Mouse (Mus musculus) frontal cortex, adult (tissue): Measurements from ENCODE around the gene Ubqln2.

Source experiments
- ATAC-seq: cut with Nextera tagmentation; 2 replicates; pipeline ENCODE4 v1.9.2; 2017; ENCODE audit warnings: mild to moderate bottlenecking, moderate library complexity, mixed read lengths; ENCODE audit not compliant: low TSS enrichment

The Ubqln2 gene

DNA sequence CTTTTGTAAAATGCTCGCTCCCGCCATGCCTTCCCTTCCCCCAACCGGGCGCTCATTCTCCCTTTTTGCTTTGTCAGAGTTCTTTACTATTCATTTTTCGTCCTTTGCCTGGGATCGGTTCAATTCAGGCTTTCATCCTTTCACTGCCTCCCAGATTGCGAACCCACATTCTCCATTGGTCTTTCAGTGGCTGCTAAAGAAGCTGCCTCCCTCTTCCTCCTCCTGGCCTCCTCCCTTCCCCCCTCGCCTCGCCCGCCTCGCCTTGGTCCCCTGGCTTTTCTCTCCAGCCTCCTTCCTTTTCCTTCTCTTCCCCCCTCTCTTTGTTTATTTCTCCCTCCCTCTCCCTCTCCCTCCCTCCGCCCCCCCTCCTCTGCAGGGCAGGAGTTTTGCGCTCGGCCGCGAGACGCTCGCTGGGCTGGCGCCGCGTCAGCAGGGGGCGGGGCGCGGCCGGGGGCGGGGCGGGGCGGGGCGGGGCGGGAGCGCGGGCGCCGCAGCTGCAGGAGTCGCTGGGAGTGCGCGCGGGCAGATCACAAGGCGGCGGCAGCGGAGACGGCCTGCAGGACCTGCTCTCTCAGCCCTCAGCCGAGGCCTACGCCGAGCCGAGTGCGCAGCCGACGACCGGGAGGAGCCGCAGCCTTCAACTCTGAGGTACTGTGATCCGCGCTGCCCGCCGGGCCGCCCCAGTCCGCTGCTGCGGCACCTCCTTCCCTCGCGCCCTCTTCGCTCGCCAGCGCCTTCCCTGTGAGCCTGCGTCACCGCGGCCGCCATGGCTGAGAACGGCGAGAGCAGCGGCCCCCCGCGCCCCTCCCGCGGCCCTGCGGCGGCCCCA lies at the start of gene Ubqln2:
Ubqln2 (plus strand) TSS at position 540 of the 829 bp plus-strand sequence.
- ATAC-seq, result peak; percentile 80

DNA sequence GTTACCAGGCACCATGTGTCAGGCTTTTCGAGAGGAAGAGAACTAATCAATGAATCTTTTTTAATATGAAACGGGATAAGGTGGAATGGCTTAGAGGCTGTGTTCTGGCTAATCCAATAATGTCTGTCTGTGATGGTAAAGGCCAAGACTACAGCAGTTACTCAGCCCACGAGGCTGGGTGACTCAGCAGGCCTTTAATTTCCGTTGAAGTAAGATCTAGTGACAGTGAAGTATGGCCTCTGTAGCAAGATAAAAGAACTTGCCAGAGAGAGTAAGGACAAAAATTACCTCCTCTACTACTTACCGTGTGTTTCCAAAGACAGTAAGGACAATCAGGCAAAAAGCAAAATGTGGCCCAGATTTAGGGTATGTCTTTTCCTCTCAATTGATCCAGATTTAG lies 46.1 kb upstream of the Ubqln2 start:
- no peak for ATAC-seq

DNA sequence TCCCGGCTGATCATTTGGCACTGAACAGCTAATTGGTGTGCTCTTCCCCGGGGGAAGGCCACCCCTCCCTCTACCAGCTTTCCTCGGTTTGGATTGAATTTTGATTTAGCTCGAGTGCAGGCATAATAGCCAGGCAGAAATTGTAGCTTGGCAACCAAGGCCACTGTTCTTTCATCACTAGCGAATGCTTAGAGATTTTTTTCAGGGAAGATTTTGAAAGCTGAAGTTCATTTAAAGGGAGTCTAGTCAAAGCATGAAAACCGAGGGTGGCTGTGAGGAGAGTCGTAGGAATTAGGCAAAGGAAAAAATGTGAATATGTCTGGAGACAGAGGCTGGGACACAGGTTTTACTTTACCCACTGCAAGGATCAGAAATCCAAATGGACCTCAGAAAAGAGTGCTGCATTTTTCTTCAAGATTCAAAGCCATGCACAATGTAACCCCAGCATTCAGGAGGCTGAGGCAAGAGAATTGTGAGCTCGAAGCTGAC lies 21.2 kb upstream of the Ubqln2 start:
- peak; percentile 82 for ATAC-seq

DNA sequence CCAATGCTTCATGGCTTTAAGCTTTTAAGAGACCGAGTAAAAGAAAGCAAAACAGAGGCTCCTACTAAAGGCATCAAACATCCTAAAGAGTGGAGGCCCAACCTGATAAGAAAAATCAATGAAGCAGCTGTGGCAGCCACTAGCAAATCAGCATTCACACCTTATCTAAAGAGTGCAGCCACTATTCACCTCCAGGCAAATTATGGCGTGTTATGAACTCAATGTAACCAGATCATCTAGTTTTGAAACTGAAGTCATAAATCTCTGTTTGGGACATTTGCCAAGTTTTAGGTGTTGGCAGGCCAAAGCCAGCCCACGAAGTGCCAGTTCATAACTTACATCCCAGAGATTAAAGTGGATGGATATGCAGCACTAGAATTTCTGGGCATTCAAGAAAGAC lies 5.7 kb upstream of the Ubqln2 start:
- ATAC-seq, result no peak

DNA sequence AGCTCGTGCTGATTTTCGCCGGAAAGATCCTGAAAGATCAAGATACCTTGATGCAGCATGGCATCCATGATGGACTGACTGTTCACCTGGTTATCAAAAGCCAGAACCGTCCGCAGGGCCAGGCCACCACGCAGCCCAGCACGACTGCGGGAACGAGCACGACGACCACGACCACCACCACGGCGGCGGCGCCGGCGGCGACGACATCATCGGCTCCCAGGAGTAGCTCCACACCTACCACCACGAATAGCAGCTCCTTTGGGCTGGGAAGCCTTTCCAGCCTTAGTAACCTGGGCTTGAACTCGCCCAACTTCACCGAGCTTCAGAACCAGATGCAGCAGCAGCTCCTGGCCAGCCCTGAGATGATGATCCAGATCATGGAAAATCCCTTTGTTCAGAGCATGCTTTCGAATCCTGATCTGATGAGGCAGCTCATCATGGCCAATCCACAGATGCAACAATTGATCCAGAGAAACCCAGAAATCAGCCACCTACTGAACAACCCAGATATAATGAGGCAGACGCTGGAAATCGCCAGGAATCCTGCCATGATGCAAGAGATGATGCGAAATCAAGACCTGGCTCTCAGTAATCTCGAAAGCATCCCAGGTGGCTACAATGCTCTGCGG lies 752 bp downstream of the Ubqln2 start:
- ATAC-seq, result peak; percentile 32

DNA sequence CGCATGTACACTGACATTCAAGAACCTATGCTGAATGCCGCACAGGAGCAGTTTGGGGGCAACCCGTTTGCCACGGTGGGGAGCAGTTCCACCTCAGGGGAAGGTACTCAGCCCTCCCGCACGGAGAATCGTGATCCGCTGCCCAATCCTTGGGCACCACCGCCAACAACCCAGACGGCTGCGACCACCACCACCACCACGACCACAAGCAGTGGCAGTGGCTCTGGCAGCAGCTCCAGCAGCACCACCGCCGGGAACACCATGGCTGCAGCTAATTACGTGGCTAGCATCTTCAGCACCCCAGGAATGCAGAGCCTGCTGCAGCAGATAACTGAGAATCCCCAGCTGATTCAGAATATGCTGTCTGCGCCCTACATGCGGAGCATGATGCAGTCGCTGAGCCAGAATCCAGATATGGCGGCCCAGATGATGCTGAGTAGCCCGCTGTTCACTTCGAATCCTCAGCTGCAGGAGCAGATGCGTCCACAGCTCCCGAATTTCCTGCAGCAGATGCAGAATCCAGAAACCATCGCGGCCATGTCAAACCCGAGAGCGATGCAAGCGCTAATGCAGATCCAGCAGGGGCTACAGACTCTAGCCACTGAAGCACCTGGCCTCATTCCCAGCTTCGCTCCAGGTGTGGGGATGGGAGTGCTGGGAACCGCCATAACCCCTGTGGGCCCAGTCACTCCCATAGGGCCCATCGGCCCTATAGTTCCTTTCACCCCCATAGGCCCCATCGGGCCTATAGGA lies 1.4 kb downstream of the Ubqln2 start:
- ATAC-seq, result no peak

DNA sequence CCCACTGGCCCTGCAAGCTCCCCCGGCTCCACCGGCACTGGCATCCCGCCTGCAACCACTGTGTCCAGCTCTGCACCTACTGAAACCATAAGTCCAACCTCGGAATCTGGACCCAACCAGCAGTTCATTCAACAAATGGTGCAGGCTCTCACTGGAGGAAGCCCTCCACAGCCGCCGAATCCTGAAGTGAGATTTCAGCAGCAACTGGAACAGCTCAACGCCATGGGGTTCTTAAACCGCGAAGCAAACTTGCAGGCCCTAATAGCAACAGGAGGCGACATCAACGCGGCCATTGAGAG lies 2.0 kb downstream of the Ubqln2 start:
- no peak for ATAC-seq

DNA sequence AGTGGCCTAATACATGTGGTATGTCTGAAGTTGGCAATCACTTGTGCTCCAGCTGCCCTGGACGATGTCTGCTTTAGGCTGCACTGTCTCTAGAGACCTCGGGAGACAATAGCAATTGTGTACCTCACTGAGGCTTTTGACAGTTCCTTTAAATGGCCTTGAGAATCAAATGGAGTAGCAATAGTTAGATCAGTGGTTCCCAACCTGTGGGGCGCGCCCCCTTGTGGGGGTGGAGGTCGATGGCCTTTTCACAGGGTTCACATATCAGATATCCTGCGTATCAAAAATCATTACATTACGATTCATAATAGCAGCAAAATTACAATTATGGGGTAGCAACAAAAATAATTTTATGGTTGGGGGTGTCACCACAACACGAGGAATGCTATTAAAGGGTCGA lies 7.9 kb downstream of the Ubqln2 start:
- no peak for ATAC-seq

DNA sequence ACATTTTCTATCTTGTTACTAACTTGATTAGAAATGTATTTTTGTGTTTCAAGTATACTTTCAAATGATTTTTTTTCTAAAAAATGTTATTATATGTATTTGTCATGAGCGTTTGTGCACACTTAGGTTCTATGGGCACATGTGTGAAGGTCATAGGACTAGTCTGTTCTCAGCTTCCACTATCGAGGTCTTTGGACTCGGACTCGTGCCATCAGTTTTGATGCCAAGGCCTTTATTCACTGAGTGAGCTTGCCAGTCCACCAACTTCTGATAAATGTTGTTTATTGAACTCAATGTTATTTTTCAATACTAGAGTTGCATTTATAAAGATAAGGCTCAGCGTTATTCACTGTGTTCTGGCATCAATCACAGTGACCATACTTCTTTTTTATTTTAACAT lies 17.5 kb downstream of the Ubqln2 start:
- no peak for ATAC-seq

DNA sequence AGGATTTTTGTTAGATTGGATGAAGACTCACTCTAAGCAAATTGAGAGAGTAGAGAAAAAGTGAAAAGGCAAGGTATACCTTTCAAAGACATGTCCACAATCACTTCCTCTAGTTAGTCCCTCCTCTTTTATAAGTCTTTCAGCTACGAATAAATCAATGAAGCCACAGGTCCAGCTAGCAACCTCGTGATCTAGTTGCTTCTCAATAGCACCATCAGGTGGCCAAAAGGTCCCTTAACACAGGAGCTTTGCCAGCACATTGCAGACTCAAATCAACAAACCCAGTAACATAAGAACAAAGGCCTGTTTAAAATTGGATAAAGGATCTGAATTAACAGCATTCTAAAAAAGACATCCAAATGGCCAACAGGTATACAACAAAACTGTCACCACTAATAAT lies 30.4 kb downstream of the Ubqln2 start:
- no peak for ATAC-seq
